Mouse (Mus musculus) cerebellum, postnatal 4 days (tissue): ENCODE results near the gene Skap2.

Source experiments
- DNase-seq, 2 experiments: peaks; one replicate each; pipeline ENCODE4 v3.0.0; 2022; ENCODE audit warnings: low spot score in 2 of 2, mixed read lengths in 1 of 2

The Skap2 gene

DNA sequence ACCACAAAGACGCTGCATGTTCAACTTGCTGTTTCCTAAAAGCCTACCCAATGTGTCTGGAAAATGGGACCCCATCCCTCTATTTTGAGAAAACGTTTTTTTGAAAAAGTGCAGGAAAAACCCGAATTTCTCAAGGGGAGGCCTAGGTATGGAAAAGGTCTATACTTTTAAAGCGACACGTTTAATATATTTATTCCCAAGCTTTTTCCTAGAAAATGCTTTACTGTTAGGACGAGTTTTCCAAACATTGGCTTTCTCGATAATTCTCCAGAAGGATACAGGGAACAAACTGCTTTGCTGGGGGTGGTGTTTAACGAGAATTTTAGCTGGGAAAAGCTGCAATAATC, 6.8 kb downstream of the Skap2 start:
- no peak for DNase-seq

- no peak for DNase-seq
Observed at GRCm38 (mm10) chr6:52004995-52005394, 7.4 kb downstream of the Skap2 start.

GRCm38 (mm10) chr6:52002676-52003075, 9.7 kb downstream of the Skap2 start:
- no peak for DNase-seq

DNA sequence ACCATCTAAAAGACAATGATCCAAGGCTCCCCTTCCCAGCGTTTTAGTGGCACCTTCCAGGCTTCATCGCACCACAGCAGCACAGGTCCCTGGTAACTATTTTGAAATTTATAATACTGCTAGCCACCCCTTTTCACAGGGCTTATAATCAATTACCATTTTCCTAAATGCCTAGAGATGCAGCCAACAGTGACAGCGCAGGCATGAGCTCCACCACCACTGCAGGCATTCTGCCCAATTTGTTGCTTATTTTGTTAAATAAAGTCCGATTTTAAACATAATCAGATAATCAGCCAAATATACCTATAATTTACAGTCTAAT, 13.2 kb downstream of the Skap2 start:
- DNase-seq, result no peak

- DNase-seq, result no peak
Observed at GRCm38 (mm10) chr6:51998409-51999156, 13.8 kb downstream of the Skap2 start.

DNA sequence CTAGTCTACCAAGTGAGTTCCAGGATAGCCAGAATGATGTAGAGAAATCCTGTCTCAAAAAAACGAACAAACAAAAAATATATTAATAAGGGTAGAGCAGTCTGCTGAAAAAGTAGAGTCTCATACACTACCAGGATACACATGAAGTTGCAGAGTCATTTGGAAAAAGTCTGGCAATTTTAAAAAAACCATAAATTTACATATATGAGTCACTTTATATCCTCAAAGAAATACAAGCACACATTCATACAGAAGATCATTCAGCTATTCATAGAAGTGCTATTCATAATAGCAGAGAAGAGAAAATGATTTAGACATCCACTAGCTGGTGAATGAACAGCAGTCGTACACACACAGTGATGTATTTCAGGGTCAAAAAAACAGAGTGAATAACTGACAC, 24.4 kb downstream of the Skap2 start:
- DNase-seq, result no peak

- peak in 1 of 2 experiments; percentile 35 for DNase-seq
Observed at GRCm38 (mm10) chr6:51977638-51978037, 34.7 kb downstream of the Skap2 start.

GRCm38 (mm10) chr6:51975751-51976150, 36.6 kb downstream of the Skap2 start:
- DNase-seq, result no peak

- no peak for DNase-seq
Observed at GRCm38 (mm10) chr6:51958992-51959391, 53.4 kb downstream of the Skap2 start.

DNA sequence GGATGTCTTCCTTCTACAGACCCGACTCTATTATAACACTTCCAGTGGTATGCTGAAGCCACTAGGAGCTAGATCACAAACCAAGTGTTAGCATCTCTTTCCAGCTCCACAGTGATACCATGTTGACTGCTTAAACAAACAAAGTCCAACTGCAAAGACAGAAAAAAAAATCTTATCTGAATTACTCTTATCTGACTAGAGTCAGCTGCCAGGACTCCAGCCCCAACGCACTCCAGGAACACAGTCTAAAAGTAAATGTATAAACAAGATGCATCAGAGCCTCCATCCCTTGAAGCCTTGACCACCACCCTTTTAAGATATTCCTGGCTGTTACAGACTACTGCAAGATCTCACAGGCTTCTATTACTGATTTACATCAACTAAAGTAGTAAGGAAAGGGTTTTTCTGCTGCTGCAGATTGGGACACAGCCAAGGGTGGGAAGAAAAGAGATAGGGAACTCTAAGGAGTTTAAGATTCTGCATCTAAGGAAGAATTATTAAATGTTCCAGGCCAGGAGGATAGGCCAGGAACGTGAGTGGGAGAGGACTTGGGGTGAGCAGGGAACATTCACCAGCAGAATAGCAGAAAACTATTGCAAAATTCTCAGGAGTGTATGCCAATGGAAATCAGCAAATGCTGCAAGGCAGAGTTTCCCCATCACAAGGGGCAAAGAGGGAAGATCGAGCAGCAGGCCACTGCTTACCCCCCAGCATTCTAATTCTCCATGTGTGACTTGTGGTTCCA, 56.1 kb downstream of the Skap2 start:
- DNase-seq, result no peak

GRCm38 (mm10) chr6:51947661-51948060, 64.7 kb downstream of the Skap2 start:
- no peak for DNase-seq

- no peak for DNase-seq
Observed at GRCm38 (mm10) chr6:51944916-51945315, 67.4 kb downstream of the Skap2 start.

GRCm38 (mm10) chr6:51933998-51934397, 78.4 kb downstream of the Skap2 start:
- DNase-seq, result no peak

GRCm38 (mm10) chr6:51933034-51933611, 79.2 kb downstream of the Skap2 start:
- DNase-seq, result no peak

DNA sequence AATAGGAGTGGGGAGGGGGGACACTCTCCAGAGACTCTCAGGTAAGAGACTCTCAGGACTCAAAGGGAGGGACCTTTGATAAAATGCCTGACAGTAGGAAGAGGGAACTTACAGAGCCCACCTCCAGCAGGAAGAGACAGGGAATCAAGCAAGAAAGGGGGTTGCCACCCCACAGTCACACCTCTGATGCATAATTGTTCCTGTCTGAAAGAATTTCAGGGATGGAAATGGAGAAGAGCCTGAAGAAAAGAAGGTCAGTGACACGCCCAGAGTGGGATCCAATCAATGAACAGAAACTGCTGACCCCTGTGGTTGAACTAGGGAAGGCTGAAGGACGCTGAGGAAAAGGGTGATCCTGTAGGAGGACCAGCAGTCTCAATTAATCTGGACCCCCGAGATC, 85.2 kb downstream of the Skap2 start:
- no peak for DNase-seq

GRCm38 (mm10) chr6:51921831-51922230, 90.5 kb downstream of the Skap2 start:
- DNase-seq, result no peak

DNA sequence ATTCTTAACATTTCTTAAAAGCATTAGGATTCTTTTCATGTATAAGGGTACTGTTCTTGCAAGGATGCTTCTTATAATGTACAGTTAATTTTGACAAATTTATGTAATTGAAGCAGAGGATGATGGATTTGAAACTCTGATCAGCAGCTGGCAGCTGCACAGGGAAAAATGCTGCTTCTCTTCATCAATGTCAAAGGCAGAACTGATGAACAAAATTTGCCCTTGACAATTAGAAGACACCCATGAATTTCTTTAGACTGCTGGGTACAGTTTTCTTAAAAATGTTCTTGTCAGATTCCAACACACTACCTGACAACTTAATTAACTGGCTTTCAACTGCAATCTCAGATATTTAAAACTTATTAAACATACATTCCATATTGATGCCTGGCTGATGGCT, 103.9 kb downstream of the Skap2 start:
- no peak for DNase-seq

GRCm38 (mm10) chr6:51905659-51906058, 106.7 kb downstream of the Skap2 start:
- DNase-seq, result no peak

GRCm38 (mm10) chr6:51901544-51901943, 110.8 kb downstream of the Skap2 start:
- no peak for DNase-seq

- no peak for DNase-seq
Observed at GRCm38 (mm10) chr6:51898318-51898994, 113.9 kb downstream of the Skap2 start.

DNA sequence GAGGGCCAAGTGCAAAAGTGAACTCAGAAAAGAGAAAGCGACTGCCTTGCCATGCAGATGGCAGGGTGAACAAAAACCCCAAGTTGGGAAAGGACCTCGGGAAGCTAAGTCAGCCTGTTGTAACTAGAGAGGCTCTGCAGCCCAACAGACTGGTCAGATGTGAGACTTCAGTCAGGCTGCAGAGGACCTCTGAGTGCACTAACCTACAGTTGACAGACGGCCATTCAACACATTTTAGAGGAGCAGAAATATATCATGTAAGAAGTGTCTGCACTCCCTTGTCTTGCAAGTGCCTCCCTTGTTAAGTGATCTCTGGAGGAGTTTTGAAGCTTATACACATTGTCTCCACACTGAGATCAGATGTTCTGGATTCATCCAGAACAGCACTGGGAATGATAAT, 116.6 kb downstream of the Skap2 start:
- no peak for DNase-seq

DNA sequence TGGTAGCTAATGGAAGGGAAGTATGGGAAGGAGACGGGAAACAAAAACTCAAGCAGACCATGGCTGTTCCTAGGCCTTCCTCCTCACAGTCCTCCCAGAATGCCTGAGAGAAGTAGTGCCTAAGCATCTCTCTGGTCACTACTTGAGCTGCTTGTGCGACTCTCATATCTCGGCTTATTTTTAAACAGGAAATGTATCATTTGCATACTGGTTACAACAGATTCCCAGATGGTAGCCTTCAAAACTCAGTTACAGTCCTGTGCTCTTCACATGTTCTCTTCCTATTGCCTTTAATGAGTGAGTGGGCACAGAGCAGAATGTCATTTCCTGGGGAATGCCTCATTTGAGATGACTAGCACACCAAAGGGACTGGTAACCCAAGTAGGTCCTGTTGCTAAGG, 117.6 kb downstream of the Skap2 start:
- no peak for DNase-seq

DNA sequence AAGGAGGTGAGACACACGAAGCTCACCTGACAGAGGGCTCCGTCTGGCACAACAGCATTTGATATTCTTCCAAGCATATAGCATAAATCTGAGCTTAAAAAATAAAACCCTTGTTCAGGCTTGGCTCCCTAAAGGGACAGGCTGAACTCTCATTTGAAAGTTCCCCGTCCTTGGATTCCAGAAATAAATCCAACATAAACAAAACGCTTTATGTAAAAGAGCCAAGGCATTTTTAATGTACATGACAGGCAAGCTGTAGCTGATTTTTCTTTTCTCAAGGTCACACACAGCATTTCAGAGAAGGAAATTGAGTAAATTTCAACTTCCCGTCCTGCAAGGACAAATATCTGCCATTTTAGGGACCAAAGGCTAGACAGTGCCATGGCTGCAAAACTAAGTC, 122.0 kb downstream of the Skap2 start:
- no peak for DNase-seq
